Mouse (Mus musculus) adrenal gland, postnatal 25 days (tissue): ENCODE measurements at regions not wholly inside any gene's neighbourhood (a gene's known extent, or its start where the extent isn't known, plus 50 kb on each side); places are given as distances from the start of the nearest gene placed in this dataset.

Source experiments
- DNase-seq: peaks from one replicate; pipeline ENCODE4 v3.0.0; 2021; ENCODE audit warnings: mixed read lengths

GRCm38 (mm10) chr5:118815783-118816182 lies 255.3 kb downstream of the Med13l start:
- DNase-seq: peak; percentile 53

- no peak for DNase-seq
Observed at GRCm38 (mm10) chr5:118818294-118818693, 257.8 kb downstream of the Med13l start.

GRCm38 (mm10) chr5:118824791-118825190 lies 264.3 kb downstream of the Med13l start:
- no peak for DNase-seq

GRCm38 (mm10) chr5:118829031-118829698 lies 268.7 kb downstream of the Med13l start:
- no peak for DNase-seq

GRCm38 (mm10) chr5:118832701-118833100 lies 272.2 kb downstream of the Med13l start:
- no peak for DNase-seq

GRCm38 (mm10) chr5:118834129-118834528 lies 273.6 kb downstream of the Med13l start:
- DNase-seq: no peak

- no peak for DNase-seq
Observed at GRCm38 (mm10) chr5:118837001-118837400, 276.5 kb downstream of the Med13l start.

GRCm38 (mm10) chr5:118838421-118838820 lies 277.9 kb downstream of the Med13l start:
- peak; percentile 38 for DNase-seq

- no peak for DNase-seq
Observed at GRCm38 (mm10) chr5:118839916-118840315, 279.4 kb downstream of the Med13l start.

GRCm38 (mm10) chr5:118841210-118842016 lies 280.9 kb downstream of the Med13l start:
- no peak for DNase-seq

- DNase-seq: no peak
Observed at GRCm38 (mm10) chr5:118842017-118842396, 281.5 kb downstream of the Med13l start.

GRCm38 (mm10) chr5:118857001-118857400 lies 296.5 kb downstream of the Med13l start:
- no peak for DNase-seq

- no peak for DNase-seq
Observed at GRCm38 (mm10) chr5:118861143-118861847, 300.8 kb downstream of the Med13l start.

GRCm38 (mm10) chr5:118867511-118867910 lies 307.0 kb downstream of the Med13l start:
- no peak for DNase-seq

- DNase-seq: no peak
Observed at GRCm38 (mm10) chr5:118869330-118869729, 308.9 kb downstream of the Med13l start.

GRCm38 (mm10) chr5:118873871-118874270 lies 313.4 kb downstream of the Med13l start:
- no peak for DNase-seq

- DNase-seq: no peak
Observed at GRCm38 (mm10) chr5:118875096-118875637, 314.7 kb downstream of the Med13l start.

GRCm38 (mm10) chr5:118876586-118877312 lies 316.3 kb downstream of the Med13l start:
- no peak for DNase-seq

GRCm38 (mm10) chr5:118877313-118877669 lies 316.8 kb downstream of the Med13l start:
- peak; percentile 63 for DNase-seq

- no peak for DNase-seq
Observed at GRCm38 (mm10) chr5:118877831-118878230, 317.4 kb downstream of the Med13l start.

GRCm38 (mm10) chr5:118878722-118879121 lies 318.2 kb downstream of the Med13l start:
- DNase-seq: no peak

- peak; percentile 82 for DNase-seq
Observed at GRCm38 (mm10) chr5:118879808-118880478, 319.5 kb downstream of the Med13l start.
